Mouse (Mus musculus) midbrain, embryonic 11.5 days (tissue): ENCODE data around the gene Endog. TPM values are rescaled to one million over a fixed set of nuclear protein-coding genes. Genes with fewer than 3 reads are reported as not detected.

Source experiments
- ATAC-seq: fragments of 200-750 bp; cut with Nextera tagmentation; 2 replicates; pipeline ENCODE4 v1.8.0; 2017; ENCODE audit warnings: moderate TSS enrichment, moderate library complexity; ENCODE audit not compliant: low FRiP score
- DNase-seq: peaks from one replicate; pipeline ENCODE4 v3.0.0; 2015; ENCODE audit warnings: low spot score; ENCODE audit errors: missing footprints
- H3K27ac ChIP-seq: fragments of 300-500 bp; sonication (generic); 2 replicates; pipeline ENCODE4 v1.5.1; 2014; ENCODE audit warnings: low read depth, low read length
- H3K27me3 ChIP-seq: fragments of 300-500 bp; sonication (generic); 2 replicates; pipeline ENCODE4 v1.6.1; 2014; ENCODE audit warnings: mild to moderate bottlenecking, low read length, moderate library complexity, mixed read lengths; ENCODE audit not compliant: control insufficient read depth, insufficient read depth
- H3K36me3 ChIP-seq: fragments of 300-500 bp; sonication (generic); 2 replicates; pipeline ENCODE4 v1.6.1; 2014; ENCODE audit warnings: mild to moderate bottlenecking, low read length, moderate library complexity, mixed read lengths; ENCODE audit not compliant: control insufficient read depth, insufficient read depth
- H3K4me1 ChIP-seq: fragments of 300-500 bp; sonication (generic); 2 replicates; pipeline ENCODE4 v1.6.1; 2014; ENCODE audit warnings: low read length; ENCODE audit not compliant: control insufficient read depth, insufficient read depth
- H3K4me2 ChIP-seq: fragments of 300-500 bp; sonication (generic); 2 replicates; pipeline ENCODE4 v1.6.1; 2014; ENCODE audit warnings: mild to moderate bottlenecking, moderate library complexity
- H3K4me3 ChIP-seq: fragments of 300-500 bp; sonication (generic); 2 replicates; pipeline ENCODE4 v1.5.1; 2014; ENCODE audit warnings: low read depth, low read length
- H3K9ac ChIP-seq: fragments of 300-500 bp; sonication (generic); 2 replicates; pipeline ENCODE4 v1.6.1; 2014; ENCODE audit warnings: low read length
- H3K9me3 ChIP-seq: fragments of 300-500 bp; sonication (generic); 2 replicates; pipeline ENCODE4 v1.6.1; 2016; ENCODE audit warnings: low read length; ENCODE audit not compliant: control insufficient read depth
- WGBS: fragments of 180-500 bp; shearing (Covaris S2); extraction: QIAGEN DNeasy Blood & Tissue Kit; methylation state at CpG from one replicate; pipeline ENCODE4 v1.1.7; 2014; 5-methylcytosine and 5-hydroxymethylcytosine counted together
- polyA plus RNA-seq: library from polyadenylated mRNA; unstranded; fragments of >200 nt; fragmentation: Nextera tagmentation; extraction: Ambion mirVana; gene quantifications from 2 replicates; pipeline ENCODE4 v1.2.1, GENCODE M21; 2014

The Endog gene
- polyA plus RNA-seq, 1 experiment from 2014 or later, result 13.7 TPM

DNA sequence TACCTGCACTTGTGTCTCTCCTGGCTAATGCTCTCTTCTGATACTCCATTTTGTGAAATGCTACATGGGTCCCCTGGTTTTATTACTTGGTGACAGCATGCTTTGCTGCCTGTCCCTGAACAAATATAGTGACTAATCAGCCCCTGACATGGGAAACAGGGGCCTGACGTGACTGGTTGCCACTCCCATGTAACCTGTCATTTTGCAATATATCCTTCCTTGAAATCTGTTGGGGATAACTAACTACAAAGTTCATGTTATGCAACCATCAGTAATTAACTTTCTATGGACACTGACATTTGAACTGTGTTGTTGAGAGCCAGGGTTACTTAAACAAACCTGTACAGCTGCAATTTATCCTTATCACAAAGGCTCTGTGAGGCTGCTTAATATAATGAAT, 28.7 kb downstream of the Endog start:
- Histone ChIP-seq H3K27ac (no peak overlapping the region), H3K36me3 (no peaks in the 10 kb centered on the region), H3K4me3 (no peak overlapping the region), H3K9me3 (no peaks in the 10 kb centered on the region), H3K9ac (no peak overlapping the region), H3K4me1 (peaks cover 6% of the 10 kb centered on the region), H3K4me2 (no peak overlapping the region), H3K27me3 (no peaks in the 10 kb centered on the region)
- DNase-seq (no peak), ATAC-seq (no peak)
- 78% methylated on average over 1 of the region's 1 CpGs for WGBS

DNA sequence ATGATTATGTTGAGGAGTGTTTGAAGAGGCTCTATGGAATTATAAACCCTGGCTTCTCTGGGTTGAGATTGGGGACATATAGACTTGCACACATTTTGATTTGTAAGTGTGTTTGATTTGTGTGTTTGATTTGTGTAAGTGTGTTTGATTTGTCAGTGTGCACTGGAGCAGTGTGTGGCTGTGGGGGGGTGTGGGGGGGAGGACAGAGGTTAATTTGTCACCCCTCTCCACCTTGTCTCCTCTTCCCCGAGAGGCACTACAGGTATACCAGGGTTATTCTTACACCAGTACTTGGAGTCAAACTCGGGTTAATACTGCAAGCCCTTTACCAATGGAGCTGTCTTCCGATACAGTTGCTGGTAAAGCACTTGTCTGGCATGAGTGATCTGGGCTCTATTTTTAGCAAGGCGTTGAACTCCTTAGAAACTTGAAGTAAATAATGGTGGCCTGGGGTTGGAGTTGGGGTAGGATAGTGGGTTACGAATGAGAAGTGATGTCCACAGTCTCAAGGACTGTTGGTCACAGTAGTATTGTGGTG, 29.2 kb downstream of the Endog start:
- Histone ChIP-seq H3K4me3 (no peak overlapping the region), H3K4me2 (no peak overlapping the region), H3K9ac (no peak overlapping the region), H3K27ac (no peak overlapping the region), H3K36me3 (no peaks in the 10 kb centered on the region), H3K27me3 (no peaks in the 10 kb centered on the region), H3K4me1 (peaks cover 8% of the 10 kb centered on the region), H3K9me3 (no peaks in the 10 kb centered on the region)
- DNase-seq (no peak), ATAC-seq (no peak)
- WGBS, result 91% methylated on average over 5 of the region's 5 CpGs

DNA sequence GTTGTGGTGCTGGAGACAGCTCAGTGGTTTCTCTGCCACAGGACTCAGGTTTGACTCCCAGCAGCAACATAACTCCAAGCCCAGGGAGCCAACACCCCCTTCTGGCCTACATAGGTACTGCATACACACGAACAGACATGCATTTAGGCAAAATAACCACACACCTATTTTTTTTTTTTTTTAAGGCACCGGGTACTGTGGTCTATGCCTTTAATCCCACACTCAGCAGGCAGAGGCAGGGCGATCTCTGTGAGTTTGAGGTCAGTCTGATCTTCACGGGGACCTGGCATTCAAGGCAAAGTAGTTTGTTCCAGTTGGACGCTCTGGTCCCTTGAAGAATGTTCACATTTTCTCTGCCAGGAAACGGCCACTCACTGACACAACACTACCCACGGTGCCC, 32.1 kb downstream of the Endog start:
- no peaks in the 10 kb centered on the region for H3K27me3 ChIP-seq
- H3K9me3 ChIP-seq, result no peaks in the 10 kb centered on the region
- no peak overlapping the region for H3K4me3 ChIP-seq
- H3K4me1 ChIP-seq, result peaks cover 12% of the 10 kb centered on the region
- no peak overlapping the region for H3K9ac ChIP-seq
- no peaks in the 10 kb centered on the region for H3K36me3 ChIP-seq
- H3K4me2 ChIP-seq, result no peak overlapping the region
- ATAC-seq (no peak), DNase-seq (peak; percentile 90)
- H3K27ac ChIP-seq, result no peak overlapping the region
- WGBS, result 73% methylated on average over 7 of the region's 7 CpGs

DNA sequence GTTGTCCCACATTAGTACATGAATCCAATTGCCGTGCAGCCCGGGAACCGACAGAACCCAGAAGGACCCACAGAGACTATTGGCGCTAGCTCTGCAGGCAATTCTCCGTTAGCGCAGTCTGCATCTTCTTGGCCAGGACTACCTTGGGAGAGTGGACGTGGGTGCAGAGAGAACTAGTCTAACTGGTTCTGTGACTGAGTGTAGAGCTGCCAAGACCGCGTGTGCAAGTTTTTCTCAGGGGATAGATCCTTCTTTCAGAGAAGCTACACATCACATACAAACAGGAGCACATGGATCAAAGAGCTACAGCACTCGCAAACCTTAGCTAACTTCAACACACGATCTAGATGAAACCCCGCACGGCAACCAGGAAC, 33.9 kb downstream of the Endog start:
- peak overlapping the region; percentile 68 for H3K9ac ChIP-seq
- ATAC-seq (peak; percentile 54; the same call in 1 of the 2 replicates), DNase-seq (no peak)
- peak overlapping the region; percentile 50; the same call in 1 of the 2 replicates for H3K27ac ChIP-seq
- H3K4me2 ChIP-seq, result peak overlapping the region; percentile 85
- H3K27me3 ChIP-seq, result no peaks in the 10 kb centered on the region
- peak overlapping the region; percentile 73 for H3K4me3 ChIP-seq
- 1% methylated on average over 13 of the region's 13 CpGs for WGBS
- H3K36me3 ChIP-seq, result no peaks in the 10 kb centered on the region
- peaks cover 12% of the 10 kb centered on the region for H3K4me1 ChIP-seq
- H3K9me3 ChIP-seq, result no peaks in the 10 kb centered on the region

DNA sequence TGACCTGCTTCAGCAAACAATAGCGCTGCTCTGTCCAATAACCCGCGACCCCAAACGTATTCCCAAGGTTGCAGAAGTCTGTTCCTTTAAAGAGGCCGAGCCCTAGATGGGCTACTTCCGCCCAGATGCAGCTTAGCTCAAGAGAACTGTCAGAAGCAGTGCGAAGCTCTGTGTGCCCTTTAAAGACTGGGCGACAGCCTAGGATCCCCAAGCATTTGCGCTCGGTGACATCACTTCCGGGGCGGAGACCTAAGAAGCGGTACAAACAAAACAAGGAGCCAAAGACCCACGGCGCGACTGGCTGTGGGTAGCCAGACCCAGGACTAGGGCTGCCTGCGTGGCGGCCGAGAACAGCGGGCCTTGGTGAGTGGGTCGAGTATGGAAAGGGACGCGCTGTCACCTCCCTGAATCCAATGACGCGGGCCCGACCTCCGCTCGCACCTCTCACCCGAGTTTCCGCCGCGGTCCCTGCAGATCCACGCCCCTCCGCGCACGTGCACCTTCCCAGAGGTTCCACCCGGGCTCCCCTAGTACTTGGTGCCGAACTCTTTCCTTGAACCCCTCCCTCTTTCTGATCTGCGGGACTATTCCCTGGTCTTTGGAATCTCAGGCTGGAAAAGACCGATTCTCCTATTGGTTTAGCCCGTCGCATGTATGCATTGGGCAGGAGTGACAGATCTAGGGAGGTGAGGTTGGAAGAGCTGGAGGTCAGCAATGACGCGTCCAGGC, 34.5 kb downstream of the Endog start, which contains the start of gene Kyat1:
Gene Kyat1, minus strand, starts transcription at position 219 of the 729 bp plus-strand sequence.
- peak; percentile 99 for DNase-seq
- peak within 1 kb of the TSS; percentile 73 for H3K4me3 ChIP-seq
- H3K27ac ChIP-seq, result peak within 1 kb of the TSS; percentile 50; the same call in 1 of the 2 replicates
- H3K9me3 ChIP-seq, result no peaks in the 10 kb centered on the region
- no peaks in the 10 kb centered on the region for H3K27me3 ChIP-seq
- WGBS, result under 1% methylated on average over 44 of the region's 44 CpGs
- peak; percentile 96 for ATAC-seq
- H3K4me1 ChIP-seq, result peaks cover 12% of the 10 kb centered on the region
- H3K36me3 ChIP-seq, result no peaks in the 10 kb centered on the region
- peak within 1 kb of the TSS; percentile 68 for H3K9ac ChIP-seq
- peak within 1 kb of the TSS; percentile 85 for H3K4me2 ChIP-seq

DNA sequence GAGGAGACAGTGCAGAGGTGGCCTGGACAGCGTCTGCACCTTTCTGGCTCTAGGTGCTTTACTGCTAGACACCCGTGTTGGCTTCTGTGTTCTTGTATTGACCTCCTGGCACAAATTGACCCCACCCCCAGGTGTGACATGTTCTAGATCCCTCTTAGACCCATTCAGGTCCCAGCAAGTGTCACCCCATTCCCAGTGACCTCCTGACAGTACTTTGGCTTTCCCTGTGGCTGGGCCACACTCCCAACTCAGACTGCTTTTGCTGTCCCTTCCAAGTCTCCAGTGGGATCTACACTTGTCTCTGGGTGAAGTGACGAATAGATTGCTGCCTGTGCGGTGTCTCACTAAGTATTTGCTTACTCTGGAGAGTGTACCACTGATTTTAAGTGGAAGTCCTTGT, 36.1 kb downstream of the Endog start:
- 87% methylated on average over 4 of the region's 4 CpGs for WGBS
- no peak for ATAC-seq

DNA sequence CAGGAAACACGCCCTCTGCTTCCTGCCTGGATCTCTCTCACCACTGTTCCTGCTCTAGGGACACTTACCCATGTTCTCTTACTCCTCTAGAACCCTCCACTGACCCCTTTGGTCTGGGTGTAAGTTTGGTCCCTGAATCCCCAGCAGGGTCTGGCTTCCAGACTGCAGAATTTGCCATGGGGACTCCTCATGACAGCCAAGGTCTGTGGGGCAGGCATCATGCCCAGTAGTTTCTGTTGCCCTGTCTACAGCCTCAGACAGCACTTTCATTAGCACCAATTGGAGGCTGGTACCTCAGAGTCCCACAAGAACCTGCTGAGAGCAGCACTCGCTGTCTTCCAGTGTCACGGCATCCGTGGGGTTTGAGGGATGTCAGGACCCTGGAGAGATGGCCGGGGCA, 36.6 kb downstream of the Endog start:
- no peak for ATAC-seq
- no peak overlapping the region for H3K4me3 ChIP-seq
- no peak overlapping the region for H3K4me2 ChIP-seq
- H3K36me3 ChIP-seq, result no peaks in the 10 kb centered on the region
- no peak overlapping the region for H3K27ac ChIP-seq
- DNase-seq, result no peak
- H3K9ac ChIP-seq, result no peak overlapping the region
- no peaks in the 10 kb centered on the region for H3K27me3 ChIP-seq
- H3K9me3 ChIP-seq, result no peaks in the 10 kb centered on the region
- peaks cover 12% of the 10 kb centered on the region for H3K4me1 ChIP-seq
- 70% methylated on average over 5 of the region's 5 CpGs for WGBS

More for the DNA sequence above, 36.1 kb downstream of the Endog start:
- DNase-seq, result no peak
- H3K4me2 ChIP-seq, result no peak overlapping the region
- no peak overlapping the region for H3K27ac ChIP-seq
- H3K4me1 ChIP-seq, result peaks cover 12% of the 10 kb centered on the region
- H3K9ac ChIP-seq, result no peak overlapping the region
- H3K9me3 ChIP-seq, result no peaks in the 10 kb centered on the region
- no peaks in the 10 kb centered on the region for H3K36me3 ChIP-seq
- no peak overlapping the region for H3K4me3 ChIP-seq
- no peaks in the 10 kb centered on the region for H3K27me3 ChIP-seq

DNA sequence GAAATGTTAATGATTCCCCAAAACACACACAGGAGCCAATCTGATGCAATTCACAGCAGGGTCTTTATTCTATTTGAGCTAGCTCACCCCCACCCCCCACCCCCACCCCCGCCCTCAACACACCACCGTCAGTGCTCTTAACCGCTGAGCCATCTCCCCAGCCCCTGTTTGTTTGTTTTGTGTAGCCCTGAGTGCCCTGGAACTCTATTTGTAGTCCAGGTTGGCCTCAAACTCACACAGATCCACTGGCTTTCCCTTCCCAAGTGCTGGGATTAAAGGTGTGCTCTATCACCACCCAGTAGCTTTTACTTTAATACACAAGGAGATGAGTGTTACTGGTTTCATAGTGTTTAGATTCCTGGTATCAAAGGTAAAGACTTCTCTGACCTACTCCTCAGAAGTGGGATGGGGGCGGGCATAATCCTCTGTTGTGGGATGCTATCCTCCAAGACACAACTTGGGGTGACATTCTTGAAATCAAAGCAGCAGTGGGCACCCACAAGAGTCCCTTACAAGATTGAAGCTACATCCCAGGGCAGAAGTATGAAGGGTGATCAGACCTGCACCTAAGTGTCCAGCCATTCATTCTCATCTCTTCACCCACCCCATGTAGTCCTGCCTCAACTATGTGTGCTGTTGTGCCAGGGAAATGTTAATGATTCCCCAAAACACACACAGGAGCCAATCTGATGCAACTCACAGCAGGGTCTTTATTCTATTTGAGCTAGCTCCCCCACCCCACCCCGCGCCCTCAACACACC, 40.3 kb downstream of the Endog start:
- no peak overlapping the region for H3K4me2 ChIP-seq
- ATAC-seq (no peak), DNase-seq (no peak)
- no peak overlapping the region for H3K9ac ChIP-seq
- no peaks in the 10 kb centered on the region for H3K36me3 ChIP-seq
- no peaks in the 10 kb centered on the region; the same call in 1 of the 2 replicates for H3K4me1 ChIP-seq
- H3K27me3 ChIP-seq, result no peaks in the 10 kb centered on the region
- WGBS, result 71% methylated on average over 6 of the region's 6 CpGs
- no peak overlapping the region for H3K4me3 ChIP-seq
- no peak overlapping the region for H3K27ac ChIP-seq
- H3K9me3 ChIP-seq, result no peaks in the 10 kb centered on the region

DNA sequence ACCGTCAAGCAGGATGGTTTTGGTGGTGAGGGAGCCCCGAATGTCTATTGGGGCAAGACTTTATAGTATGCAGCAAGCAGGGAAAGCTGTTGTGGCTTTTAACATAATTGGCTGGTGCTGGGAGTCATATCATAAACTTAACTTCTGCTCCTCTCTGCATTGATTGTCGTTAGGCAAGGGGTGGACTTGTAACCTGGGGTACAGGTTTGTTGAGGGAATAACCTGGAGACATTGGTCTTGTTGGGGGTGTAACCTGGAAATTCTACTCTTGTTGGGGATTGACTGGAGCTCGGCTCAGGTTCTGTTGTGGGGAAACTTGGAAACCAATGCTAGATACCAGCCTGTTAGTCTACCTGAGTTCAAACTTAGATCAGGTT, 40.9 kb downstream of the Endog start:
- no peaks in the 10 kb centered on the region for H3K9me3 ChIP-seq
- no peaks in the 10 kb centered on the region for H3K27me3 ChIP-seq
- no peak overlapping the region for H3K4me3 ChIP-seq
- H3K27ac ChIP-seq, result no peak overlapping the region
- H3K4me2 ChIP-seq, result no peak overlapping the region
- ATAC-seq, result no peak
- H3K9ac ChIP-seq, result no peak overlapping the region
- DNase-seq, result no peak
- no peaks in the 10 kb centered on the region for H3K4me1 ChIP-seq
- whole genome bisulfite sequencing, result 78% methylated on average over 4 of the region's 4 CpGs
- H3K36me3 ChIP-seq, result no peaks in the 10 kb centered on the region
